Mouse (Mus musculus) granulocyte monocyte progenitor cell, adult 5-6 weeks (primary cell): ENCODE results near the gene C1qb. TPM values are rescaled to one million over a fixed set of nuclear protein-coding genes. Genes with fewer than 3 reads are reported as not detected.

Experiments
- ATAC-seq: replicated peaks from 2 replicates; pipeline ENCODE4 v1.8.0; 2016; ENCODE audit warnings: mild to moderate bottlenecking, moderate TSS enrichment, inconsistent platforms; ENCODE audit not compliant: poor library complexity, severe bottlenecking
- total RNA-seq, 2 experiments: library from RNA; stranded (forward) in 1 of 2; stranded (reverse) in 1 of 2; fragments of 200-712, 200-1000 nt in 1 of 2; fragments of >200 nt in 1 of 2; fragmentation: Nextera tagmentation in 1 of 2; gene quantifications; 2 replicates each; pipeline ENCODE4 v1.2.3; 2014 to 2017

The C1qb gene
- total RNA-seq (2014; fragmentation: Nextera tagmentation) (1.3 TPM in 1 of 2 replicates, not detected in the other), total RNA-seq (2017) (0.52 and 1.1 TPM in 2 replicates)

DNA sequence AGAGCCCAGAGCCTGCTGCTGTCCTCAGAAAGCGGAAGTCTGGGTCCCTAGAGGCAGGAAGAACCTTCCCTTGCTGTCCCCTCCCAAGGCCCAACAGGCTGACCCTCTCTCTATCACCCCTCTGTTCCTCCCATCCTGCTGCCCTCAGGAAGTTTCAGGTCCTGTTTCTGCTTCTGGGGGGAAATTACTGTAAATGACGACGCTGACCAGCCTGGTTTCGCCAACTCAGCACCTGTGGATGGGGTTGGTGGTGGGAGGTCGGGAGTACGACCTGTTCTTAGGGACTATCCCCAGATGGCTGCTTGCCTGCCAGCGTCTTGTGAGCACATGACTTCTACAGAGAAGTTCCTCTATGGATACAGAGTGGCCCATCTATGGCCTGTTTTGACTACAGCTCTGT, at the start of gene C1qb:
Gene C1qb, minus strand, starts transcription at position 87 of the 400 bp plus-strand sequence.
- ATAC-seq: peak; percentile 56

GRCm38 (mm10) chr4:136934746-136935613, 49.0 kb upstream of the C1qb start:
- no peak for ATAC-seq

DNA sequence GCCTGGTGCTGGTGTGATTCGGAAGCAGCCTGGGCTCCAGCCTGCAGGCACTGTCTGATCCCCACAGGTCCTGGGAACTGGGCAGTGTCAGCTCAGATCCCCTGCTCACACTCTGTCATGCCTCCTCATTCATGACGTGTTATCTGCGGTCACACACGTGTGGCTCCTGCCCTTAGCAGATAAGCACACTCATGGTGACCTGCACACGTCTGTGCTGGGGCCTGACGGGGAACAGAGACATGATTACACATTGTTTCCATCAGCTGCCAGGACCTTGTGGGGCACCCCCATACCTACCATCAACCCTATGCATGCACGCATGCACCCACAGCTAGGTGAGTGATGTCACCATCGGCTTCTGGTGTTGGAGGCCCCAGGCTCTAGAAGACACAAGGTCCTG, 44.5 kb upstream of the C1qb start:
- ATAC-seq: no peak

GRCm38 (mm10) chr4:136928928-136929327, 42.9 kb upstream of the C1qb start:
- no peak for ATAC-seq

- ATAC-seq: no peak
These were observed 39.8 kb upstream of the C1qb start for GRCm38 (mm10) chr4:136925804-136926203.

- ATAC-seq: peak; percentile 70
These were observed 38.5 kb upstream of the C1qb start for GRCm38 (mm10) chr4:136924529-136924928.

GRCm38 (mm10) chr4:136919526-136919925, 33.5 kb upstream of the C1qb start:
- no peak for ATAC-seq

GRCm38 (mm10) chr4:136918834-136919233, 32.8 kb upstream of the C1qb start:
- ATAC-seq: no peak

DNA sequence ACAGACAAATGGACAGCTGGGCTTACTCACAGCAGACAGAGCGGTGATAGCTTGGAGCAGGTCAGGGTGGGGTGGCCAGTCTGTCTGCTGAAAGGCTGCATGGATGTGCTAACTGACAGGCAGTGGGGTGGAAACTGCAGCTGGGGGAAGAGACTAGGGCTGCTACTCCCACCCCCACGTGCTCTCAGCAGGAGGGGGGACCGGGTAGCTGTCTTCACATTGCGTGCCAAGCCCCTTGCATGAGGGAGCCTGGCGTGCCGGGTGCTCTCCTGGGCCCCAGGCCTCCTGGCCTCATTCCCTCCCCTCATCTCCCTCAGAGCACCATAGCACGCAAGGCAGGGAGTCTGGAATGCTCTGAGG, 31.2 kb upstream of the C1qb start:
- no peak for ATAC-seq

GRCm38 (mm10) chr4:136916359-136917164, 30.6 kb upstream of the C1qb start:
- ATAC-seq: no peak

DNA sequence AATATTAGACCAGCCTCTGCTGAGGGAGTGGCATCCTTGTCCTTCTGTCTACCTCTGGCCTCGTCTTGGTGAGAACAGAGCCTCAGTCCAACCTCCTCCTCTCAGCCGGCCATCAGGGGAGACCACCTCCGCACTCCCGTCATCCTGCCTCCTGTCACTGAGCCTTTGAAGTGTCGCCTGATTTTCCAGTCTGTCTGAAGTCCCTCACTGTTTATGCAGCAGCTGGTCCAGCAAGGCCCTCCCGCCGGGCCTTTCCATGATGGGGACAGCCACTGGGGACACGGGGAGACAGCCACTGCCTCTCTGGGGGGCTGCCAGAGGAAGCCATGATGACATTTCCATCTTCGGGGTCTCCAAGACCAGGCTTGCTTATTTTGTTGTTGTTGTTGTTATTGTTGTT, 26.9 kb upstream of the C1qb start:
- no peak; the same call in 1 of the 2 replicates for ATAC-seq

- ATAC-seq: no peak
These were observed 25.8 kb upstream of the C1qb start for GRCm38 (mm10) chr4:136911804-136912203.

- no peak for ATAC-seq
These were observed 25.2 kb upstream of the C1qb start for GRCm38 (mm10) chr4:136911211-136911646.

- ATAC-seq: no peak
These were observed 21.8 kb upstream of the C1qb start for GRCm38 (mm10) chr4:136907809-136908208.

DNA sequence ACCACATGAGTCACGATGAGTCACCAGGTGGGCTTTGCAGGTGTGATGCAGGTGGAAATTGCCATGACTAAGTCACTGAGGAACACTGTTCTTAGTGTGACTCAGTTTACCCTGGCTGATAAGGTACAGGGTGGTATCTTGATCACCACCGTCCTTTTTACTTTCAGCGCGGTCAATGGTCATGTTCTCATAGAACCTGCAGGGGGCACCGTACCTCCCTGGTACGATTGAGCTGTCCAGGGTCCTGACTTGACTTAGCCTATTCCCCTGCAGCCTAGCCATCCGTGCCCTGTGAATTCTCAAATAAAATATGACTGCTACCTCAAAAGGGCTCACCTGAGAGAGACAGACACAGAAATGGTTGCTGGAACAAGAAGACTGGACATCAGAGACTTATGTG, 21.0 kb upstream of the C1qb start:
- ATAC-seq: peak; percentile 92

DNA sequence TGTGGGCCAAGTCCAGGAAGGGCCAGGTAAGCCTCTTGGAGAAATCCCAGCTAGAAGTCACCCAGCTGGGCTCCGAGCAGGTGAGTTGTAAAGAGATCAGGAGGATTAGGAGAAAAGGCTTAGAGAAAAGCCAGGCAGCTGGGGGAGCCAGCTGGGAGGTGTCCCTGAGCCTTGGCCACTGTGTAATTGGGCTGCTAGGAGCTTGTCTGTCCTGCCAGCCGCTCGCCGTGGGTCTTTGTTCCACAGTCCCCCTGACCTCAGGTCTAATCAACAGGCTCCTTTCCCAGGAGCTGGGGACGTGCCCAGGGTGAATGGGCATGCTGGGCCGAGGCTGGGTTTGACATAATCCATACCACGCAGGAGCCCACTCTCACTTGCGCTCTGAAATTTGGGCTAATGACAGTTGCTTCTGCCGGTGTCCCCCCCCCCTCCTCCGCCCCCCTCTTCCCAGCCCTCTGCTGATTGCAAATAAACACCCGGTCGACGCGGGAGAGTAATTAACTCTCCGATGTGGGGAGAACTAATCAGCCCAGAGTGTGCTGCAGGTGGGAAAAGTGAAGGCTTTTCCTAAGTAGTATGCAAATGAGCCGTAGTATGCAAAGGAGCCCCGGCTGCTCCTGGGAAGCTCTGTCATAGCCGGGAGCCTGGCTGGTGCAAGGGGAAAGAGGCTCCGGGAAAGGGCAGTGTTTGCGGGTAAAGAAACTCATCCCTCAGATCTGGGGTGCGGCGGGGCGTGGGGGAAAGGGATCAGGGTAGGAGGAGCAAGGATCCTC, 19.0 kb upstream of the C1qb start:
- no peak for ATAC-seq

DNA sequence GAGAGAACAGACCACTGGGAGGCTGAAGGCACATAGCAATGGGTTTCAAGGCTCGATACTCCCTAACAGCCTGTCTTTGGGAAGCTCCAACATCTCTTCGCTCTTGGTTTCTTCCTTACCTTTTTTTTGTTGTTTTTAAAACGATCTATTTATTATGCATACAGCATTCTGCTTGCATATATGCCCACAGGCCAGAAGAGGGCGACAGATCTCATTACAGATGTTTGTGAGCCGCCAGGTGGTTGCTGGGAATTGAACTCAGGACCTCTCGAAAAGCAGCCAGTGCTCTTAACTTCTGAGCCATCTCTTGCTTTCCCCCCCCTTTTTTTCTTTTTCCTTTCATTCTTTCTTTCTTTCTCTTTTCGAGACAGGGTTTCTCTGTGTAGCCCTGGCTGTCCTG, 13.2 kb upstream of the C1qb start:
- ATAC-seq: no peak

DNA sequence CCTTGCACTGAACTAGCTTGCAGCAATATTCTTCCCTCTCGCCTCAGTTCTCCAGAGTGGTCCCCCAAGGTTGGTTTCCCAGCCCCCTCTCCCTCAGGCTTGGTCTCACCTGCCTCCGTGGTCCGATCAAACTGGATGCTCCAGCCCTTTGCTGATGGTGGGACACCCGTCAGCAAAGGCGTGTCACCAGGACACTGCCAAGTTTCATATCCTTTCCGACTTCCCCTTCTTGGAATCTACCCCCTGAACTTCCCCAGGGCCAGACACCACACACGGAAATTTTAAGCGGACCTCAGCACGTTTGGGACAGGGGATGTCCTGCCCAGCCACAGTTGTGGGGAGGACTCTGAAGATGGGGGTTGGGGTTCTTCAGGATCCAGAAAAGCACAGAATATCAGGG, 12.7 kb upstream of the C1qb start, which contains the start of gene C1qa:
Gene C1qa, minus strand, starts transcription at position 167 of the 400 bp plus-strand sequence.
- ATAC-seq: 0 out of 2 replicates have a peak, but pooled peaks have one; percentile 33

DNA sequence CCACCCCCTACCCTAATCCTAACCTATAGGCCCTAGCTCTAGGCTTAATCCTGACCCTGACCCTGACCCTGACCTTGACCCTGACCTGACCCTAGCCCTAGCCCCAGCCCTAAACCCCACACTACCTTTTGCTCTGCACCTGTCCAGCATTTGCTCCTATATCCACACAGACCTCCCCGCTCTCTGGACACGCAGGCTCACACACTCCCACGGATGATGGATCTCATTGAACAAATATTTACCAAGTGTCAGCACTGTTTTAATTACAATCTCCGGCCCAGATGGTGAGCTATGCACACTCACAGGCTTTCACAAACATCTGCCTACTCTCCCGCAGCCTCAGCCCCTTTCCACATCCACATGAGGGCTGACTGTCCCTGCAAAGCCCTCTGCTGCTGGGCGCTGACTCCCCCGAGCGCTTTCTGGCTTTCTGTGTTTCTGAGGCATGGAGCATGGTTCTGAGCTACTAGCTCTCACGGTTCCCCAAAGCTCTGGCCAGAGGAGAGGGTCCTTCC, 12.2 kb upstream of the C1qb start:
- ATAC-seq: no peak

GRCm38 (mm10) chr4:136896461-136896860, 10.5 kb upstream of the C1qb start:
- no peak for ATAC-seq
